Mouse (Mus musculus) cerebellum, adult 2 months (tissue): ENCODE results near the gene Kpna2. TPM values are rescaled to one million over a fixed set of nuclear protein-coding genes. Genes with fewer than 3 reads are reported as not detected.

Source experiments
- DNase-seq, 2 experiments: peaks; one replicate each; pipeline ENCODE4 v3.0.0; 2021
- H3K27ac ChIP-seq: fragments of 200-500 bp; 2 replicates; pipeline ENCODE4 v1.5.1; 2012; ENCODE audit warnings: low read length, control low read depth, inconsistent platforms; ENCODE audit not compliant: insufficient read depth
- H3K27me3 ChIP-seq: fragments of 200-500 bp; 2 replicates; pipeline ENCODE4 v1.6.1; 2012; ENCODE audit warnings: inconsistent platforms, mild to moderate bottlenecking, low read length, moderate library complexity; ENCODE audit not compliant: control insufficient read depth, insufficient read depth
- H3K4me1 ChIP-seq: fragments of 200-500 bp; 2 replicates; pipeline ENCODE4 v1.6.1; 2011; ENCODE audit warnings: low read length; ENCODE audit not compliant: control insufficient read depth, insufficient read depth
- H3K4me3 ChIP-seq: fragments of 200-500 bp; replicated peaks from 2 replicates; pipeline ENCODE3; 2011; ENCODE audit warnings: mild to moderate bottlenecking, low read depth, low read length, control low read depth; ENCODE audit not compliant: insufficient read depth
- CTCF ChIP-seq: fragments of 200-500 bp; IDR thresholded peaks from 2 replicates; pipeline ENCODE4 v1.5.1; 2011; ENCODE audit warnings: low read depth, mild to moderate bottlenecking, control low read depth, low read length, moderate library complexity, borderline replicate concordance; ENCODE audit not compliant: insufficient read depth
- POLR2A ChIP-seq: fragments of 200-500 bp; IDR thresholded peaks from 2 replicates; pipeline ENCODE4 v1.6.1; 2011; ENCODE audit warnings: low read length, control low read depth, borderline replicate concordance; ENCODE audit not compliant: insufficient read depth
- WGBS: fragments of 180-500 bp; shearing (Covaris S2); methylation state at CpG from one replicate; pipeline ENCODE4 v1.1.7; 2018; 5-methylcytosine and 5-hydroxymethylcytosine counted together
- polyA plus RNA-seq: library from polyadenylated mRNA; depleted of rRNA; stranded (reverse); fragments of >200 nt; gene quantifications from 2 replicates; pipeline ENCODE4 v1.2.3, GENCODE M21; 2012

The Kpna2 gene
- polyA plus RNA-seq, 1 experiment, result 30.1 TPM

DNA sequence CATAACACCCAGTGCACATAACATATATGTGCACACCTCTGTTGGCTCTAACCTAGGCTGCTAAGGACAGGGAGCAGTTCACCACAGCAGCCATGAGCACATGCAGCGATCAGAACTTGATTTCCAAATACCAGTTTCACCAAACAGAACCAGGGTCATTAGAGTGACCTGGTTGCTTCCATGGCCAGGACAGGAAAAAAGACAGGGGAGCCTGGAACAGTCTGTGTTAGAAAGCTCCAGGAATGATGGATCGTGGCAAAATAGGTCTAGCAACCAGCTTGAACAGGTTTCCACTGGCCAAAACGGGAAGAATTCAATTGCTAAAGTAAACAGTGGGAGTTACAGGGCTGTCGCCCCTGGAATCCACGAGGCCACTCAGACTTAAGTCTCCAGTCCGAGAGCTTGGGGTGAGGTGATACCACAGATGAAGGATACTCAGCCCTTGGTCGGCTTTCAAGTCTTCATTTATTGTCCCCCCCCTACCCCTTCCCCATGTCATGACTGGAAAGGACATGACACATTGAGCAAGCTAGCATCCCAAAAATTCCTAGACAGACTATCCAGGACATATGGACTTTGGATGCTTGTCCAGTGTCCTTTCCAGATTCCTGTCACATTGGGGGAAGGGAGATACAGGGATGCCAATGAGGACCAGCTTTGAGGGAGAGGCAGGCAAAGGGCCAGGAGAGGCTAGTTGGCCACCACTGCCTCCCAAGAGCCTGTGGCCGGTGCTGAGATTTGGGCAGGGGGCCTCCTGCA is 23.7 kb downstream of the Kpna2 start:
- DNase-seq, result no peak
- H3K4me3 ChIP-seq, result no peak overlapping the region
- TF ChIP-seq CTCF (no peak), POLR2A (no peak)
- H3K4me1 ChIP-seq, result no peaks in the 10 kb centered on the region
- no peaks in the 10 kb centered on the region for H3K27me3 ChIP-seq
- 56% methylated on average over 8 of the region's 8 CpGs for WGBS
- no peak overlapping the region for H3K27ac ChIP-seq

DNA sequence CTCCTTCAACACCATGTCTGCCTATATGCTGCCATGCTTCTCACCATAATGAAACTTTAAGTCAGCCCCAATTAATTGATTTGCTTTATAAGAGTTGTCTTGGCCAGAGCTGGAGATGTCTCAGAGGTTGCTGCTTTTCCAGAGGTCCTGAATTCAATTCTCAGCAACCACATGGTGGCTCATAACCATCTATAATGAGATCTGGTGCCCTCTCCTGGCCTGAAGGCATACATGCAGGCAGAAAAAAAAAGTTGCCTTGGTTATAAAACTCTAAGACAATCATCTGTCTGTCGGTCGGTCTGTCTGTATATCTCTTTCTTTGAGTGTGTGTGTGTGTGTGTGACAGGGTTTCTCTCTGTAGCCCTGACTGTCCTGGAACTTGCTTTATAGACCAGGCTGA is 24.9 kb downstream of the Kpna2 start:
- H3K27me3 ChIP-seq, result no peaks in the 10 kb centered on the region
- H3K27ac ChIP-seq, result no peak overlapping the region
- no peak for TF ChIP-seq POLR2A
- no peak; the same call in 1 of the 2 replicates for TF ChIP-seq CTCF
- no peak for DNase-seq
- H3K4me3 ChIP-seq, result no peak overlapping the region
- WGBS, result 90% methylated on average over 2 of the region's 2 CpGs
- H3K4me1 ChIP-seq, result no peaks in the 10 kb centered on the region

DNA sequence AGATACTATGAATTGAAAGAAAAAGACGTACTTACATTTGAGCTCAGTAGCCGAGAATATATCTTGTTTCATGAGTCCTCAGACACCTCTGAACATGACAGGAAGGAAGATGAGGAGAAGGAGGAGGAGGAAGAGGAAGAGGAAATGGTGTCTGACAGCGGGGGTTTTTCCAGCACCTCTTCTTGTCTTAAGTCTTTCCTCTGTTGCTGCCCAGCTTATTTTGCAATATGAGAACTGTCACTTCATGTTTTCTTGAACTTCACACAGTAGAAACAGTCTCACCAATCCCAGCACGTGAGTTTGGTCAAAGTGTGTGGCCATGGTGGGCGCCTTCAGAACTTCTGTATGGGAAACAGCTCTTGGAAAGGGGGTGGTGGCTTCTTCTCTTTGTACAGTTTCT is 26.3 kb downstream of the Kpna2 start:
- Histone ChIP-seq H3K4me3 (no peak overlapping the region), H3K27me3 (no peaks in the 10 kb centered on the region), H3K27ac (no peak overlapping the region), H3K4me1 (no peaks in the 10 kb centered on the region)
- 90% methylated on average over 5 of the region's 5 CpGs for WGBS
- no peak for DNase-seq
- TF ChIP-seq CTCF (no peak), POLR2A (no peak)

DNA sequence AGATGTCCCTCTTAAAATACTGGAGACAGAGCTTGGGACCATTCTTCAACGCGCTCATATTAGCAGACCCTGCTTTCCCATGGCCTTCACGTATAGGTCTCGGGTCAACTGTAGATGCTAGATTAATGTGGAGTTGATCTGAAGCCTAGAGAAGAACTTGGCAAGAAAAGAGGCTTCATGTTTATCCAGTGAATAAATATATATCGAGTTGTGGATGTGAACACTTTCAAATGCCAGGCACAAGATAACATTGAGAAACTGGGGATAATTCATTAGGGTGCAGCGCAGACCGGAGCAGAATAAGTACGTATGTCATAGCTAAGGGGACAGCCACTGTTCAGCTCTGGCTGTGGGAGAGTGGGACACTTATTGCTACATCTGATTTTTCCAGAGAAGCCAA is 29.5 kb downstream of the Kpna2 start:
- Histone ChIP-seq H3K27me3 (no peaks in the 10 kb centered on the region), H3K4me3 (no peak overlapping the region), H3K27ac (no peak overlapping the region), H3K4me1 (no peaks in the 10 kb centered on the region)
- no peak for TF ChIP-seq POLR2A
- no peak for TF ChIP-seq CTCF
- 94% methylated on average over 8 of the region's 8 CpGs for WGBS
- no peak for DNase-seq

DNA sequence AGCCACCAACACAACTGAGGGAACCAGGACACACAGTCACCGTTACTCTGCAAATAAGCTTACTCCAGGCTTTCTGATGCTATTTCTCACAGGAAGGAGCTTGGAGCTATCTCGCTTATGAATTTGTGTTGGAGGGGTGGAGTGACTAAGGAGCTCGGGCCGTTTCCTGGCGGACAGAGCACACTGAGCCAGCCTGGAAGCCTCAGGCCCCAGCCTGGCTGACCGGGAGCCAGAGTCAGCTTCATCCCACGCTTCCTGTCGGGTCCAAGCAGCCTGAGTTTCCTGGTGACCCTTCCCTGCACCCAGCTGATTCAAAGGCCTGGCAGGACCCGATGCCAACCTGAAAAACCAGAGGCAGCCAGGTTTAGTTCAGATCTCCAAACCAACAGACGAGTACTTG is 31.7 kb downstream of the Kpna2 start:
- Histone ChIP-seq H3K27ac (no peak overlapping the region), H3K27me3 (no peaks in the 10 kb centered on the region), H3K4me1 (no peaks in the 10 kb centered on the region), H3K4me3 (no peak overlapping the region)
- TF ChIP-seq CTCF (no peak), POLR2A (no peak)
- 38% methylated on average over 10 of the region's 10 CpGs for WGBS
- no peak for DNase-seq

DNA sequence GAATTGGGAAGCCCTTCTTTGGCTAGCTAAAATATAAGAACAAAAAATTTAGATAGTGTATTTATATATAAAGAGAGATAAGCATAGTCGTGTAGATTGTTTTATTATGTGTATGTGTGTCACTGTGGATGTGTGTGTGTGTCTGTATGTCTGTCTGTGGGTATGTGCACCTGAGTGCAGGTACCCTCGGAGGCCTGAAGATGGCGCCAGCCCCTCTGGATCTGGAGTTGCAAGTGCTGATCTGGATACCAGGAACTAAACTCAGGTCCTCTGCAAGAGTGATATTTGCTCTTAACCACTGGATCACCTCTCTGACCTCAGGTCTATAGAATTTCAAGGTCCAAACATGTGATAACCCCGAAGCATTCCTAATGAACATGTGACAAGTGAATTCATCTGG is 33.5 kb downstream of the Kpna2 start:
- TF ChIP-seq POLR2A (no peak), CTCF (no peak)
- 88% methylated on average over 4 of the region's 4 CpGs for WGBS
- no peaks in the 10 kb centered on the region for H3K27me3 ChIP-seq

DNA sequence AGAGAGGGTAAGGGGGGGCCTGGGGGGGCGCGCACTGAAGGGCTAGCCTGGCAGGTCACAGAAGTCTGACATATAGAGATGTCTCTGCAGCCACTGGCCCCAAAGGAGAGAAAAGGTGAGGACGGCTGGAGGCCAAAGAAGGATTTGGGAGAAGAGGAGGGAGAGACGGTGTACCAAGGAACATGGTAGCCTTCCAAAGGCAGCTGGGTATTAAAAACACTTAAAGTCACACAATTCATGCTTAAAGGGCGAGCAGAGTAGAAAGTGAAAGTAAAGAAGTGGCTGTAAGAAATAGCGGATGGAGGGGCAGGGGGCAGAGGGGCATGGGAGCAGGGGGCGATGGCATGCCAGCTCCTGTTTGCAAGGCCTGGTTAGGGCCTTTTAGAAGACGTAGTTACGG is 37.0 kb downstream of the Kpna2 start:
- Histone ChIP-seq H3K4me3 (no peak overlapping the region), H3K4me1 (no peaks in the 10 kb centered on the region), H3K27me3 (no peaks in the 10 kb centered on the region), H3K27ac (no peak overlapping the region)
- no peak for DNase-seq
- WGBS, result 86% methylated on average over 9 of the region's 9 CpGs
- TF ChIP-seq POLR2A (no peak), CTCF (no peak)

More for the DNA sequence above, 33.5 kb downstream of the Kpna2 start:
- Histone ChIP-seq H3K4me3 (no peak overlapping the region), H3K4me1 (no peaks in the 10 kb centered on the region), H3K27ac (no peak overlapping the region)
- DNase-seq, result no peak

DNA sequence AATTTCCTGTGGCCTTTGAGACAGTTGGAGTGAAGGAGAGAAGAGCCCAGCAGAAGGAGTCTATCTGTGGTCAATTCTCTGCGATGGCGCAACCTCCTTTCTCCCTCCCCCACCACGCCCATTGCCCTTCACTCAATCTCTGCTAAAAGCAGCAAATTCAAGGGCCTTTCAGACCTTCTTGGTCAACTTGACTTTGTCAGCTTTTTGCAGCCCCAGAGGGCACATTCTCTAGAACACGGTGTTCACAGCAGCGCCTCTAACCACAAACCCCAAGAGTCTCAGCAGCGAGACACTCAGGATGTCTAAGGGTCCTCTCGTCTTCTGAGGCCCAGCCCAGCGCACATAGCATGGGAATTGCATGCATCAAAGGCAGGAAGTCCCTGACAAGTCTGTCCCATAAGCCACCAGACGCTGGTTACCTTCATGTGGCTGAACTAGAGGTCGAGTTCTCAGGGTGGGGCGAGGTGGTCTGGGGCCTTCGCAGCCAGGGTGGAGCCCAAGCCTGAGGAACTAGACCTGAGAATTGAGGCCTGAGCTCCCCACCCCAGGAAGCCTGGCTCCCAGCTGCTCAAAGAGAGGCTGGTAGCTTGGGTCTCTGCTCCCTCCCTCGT is 37.8 kb downstream of the Kpna2 start:
- no peaks in the 10 kb centered on the region for H3K4me1 ChIP-seq
- H3K27ac ChIP-seq, result no peak overlapping the region
- DNase-seq, result no peak
- no peak overlapping the region for H3K4me3 ChIP-seq
- TF ChIP-seq POLR2A (no peak), CTCF (no peak)
- H3K27me3 ChIP-seq, result no peaks in the 10 kb centered on the region
- 82% methylated on average over 13 of the region's 13 CpGs for WGBS
